Mouse (Mus musculus) gastrocnemius, postnatal 10 days (tissue): ENCODE results near the gene Gm3187. TPM values are rescaled to one million over a fixed set of nuclear protein-coding genes. Genes with fewer than 3 reads are reported as not detected.
"Not testable (repeated sequence)": the region's sequence is repeated elsewhere in the genome, so short reads cannot be mapped to it uniquely, and the experiment has no call there.

ENCODE experiments used
- DNase-seq: peaks from one replicate; pipeline ENCODE4 v3.0.0; 2021; ENCODE audit warnings: mixed read lengths
- long read RNA-seq, 2 experiments: library from polyadenylated mRNA; stranded (forward); transcript quantifications; one replicate each; pipeline ENCODE4 v2.0.0; 2021
- total RNA-seq, 2 experiments: library from RNA; stranded (reverse); gene quantifications; 2 replicates each; pipeline ENCODE4 v1.2.3; 2021

Gene Gm3187
- total RNA-seq = not detected
- long read RNA-seq, experiment 1 = 0 reads
- long read RNA-seq, experiment 2 = 0 reads

DNA sequence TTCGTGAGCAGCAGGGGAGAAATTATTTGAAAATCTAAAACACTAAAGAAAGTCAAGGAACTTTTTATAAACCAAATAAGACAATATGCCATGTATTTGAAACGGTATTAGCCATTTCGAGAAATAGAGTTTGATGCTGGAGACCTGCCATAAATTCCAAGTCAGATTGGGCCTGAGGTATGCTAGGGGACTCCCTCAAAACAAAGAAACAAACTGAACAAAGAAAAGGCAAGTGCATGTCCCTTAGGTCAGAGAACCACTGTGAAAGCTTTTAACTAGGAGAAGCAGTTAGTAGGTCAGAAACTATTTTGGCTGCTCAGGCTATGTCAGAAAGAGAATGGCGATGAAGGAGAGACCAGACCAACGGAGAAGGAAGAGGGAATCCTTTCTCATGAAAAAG lies at the start of gene Gm3187:
TSS of gene Gm3187 (plus strand) at position 301 of the 400 bp plus-strand sequence.
- DNase-seq = not testable (repeated sequence)

DNA sequence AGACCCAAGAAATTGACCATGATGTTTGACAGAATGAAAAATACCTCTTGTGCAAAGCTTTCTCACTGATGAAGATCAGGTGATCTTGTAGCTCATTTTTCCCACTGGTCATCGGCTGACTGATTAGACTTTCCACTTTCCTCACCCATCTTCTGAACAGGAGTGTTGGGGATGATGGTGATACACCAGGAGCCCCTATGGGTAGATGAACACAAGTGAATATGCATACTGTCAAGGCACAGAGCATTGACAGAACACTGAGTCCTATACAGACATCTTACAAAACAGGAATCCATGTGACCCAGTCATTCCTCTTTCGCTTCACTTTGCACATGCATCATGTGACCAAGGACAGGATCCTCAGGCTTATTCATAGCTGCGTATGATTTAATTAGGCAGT lies 28.6 kb upstream of the Gm3187 start, which contains the start of gene Gm3194:
TSS of gene Gm3194 (minus strand) at position 101 of the 400 bp plus-strand sequence.
- DNase-seq = not testable (repeated sequence)

DNA sequence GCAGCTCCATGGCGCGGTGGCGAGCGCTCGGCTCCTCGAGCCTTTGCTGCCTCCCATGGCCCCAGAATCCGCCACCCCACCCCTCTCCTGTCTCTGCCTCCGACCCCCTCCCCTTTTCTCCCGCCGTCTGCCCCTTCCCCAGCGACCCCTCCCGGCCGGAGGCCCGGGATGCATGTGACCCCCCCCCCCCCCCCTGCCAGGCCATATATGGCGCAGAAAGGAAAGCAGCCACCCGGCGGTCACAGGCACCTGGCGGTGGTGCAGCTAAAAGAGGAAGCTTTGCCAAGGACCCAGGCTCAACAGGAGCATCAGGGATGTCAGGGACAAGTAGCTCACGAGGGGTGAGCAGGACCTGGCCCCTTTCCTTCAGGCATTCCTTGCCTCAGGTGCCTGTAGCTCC lies 23.5 kb upstream of the Gm3187 start:
- not testable (repeated sequence) for DNase-seq

DNA sequence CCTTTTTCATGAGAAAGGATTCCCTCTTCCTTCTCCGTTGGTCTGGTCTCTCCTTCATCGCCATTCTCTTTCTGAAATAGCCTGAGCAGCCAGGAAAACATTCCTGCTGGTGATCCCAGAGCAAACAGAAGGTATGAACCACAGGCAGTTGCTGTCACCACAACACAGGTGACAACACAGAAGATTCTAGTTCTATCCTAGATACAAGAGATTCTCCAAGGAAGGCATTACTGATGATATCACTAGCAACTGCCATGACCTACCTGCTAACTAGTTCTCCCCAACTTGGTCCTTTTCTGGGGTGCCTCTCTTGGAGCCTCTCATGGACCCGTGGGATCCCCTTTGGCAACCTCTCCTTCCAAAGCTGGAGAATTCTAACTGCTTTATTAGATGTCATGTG lies 6.3 kb upstream of the Gm3187 start, which contains the start of gene Gm8246:
TSS of gene Gm8246 (minus strand) at position 101 of the 400 bp plus-strand sequence.
- not testable (repeated sequence) for DNase-seq

DNA sequence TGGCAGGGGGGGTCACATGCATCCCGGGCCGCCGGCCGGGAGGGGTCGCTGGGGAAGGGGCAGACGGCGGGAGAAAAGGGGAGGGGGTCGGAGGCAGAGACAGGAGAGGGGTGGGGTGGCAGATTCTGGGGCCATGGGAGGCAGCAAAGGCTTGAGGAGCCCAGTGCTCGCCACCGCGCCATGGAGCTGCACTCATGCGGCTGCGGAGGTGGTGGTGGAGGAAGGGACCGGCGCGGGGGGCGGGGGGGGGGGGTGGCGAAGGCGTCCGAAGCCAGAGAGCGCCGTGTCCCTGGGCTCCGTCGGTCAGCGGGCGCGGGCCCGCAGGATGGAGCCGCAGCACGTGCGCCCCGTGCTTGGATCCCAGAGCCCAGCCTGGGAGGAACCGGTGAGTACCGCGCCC lies 17.4 kb downstream of the Gm3187 start, which contains the start of gene Gm3488:
TSS of gene Gm3488 (plus strand) at position 301 of the 400 bp plus-strand sequence.
- not testable (repeated sequence) for DNase-seq

DNA sequence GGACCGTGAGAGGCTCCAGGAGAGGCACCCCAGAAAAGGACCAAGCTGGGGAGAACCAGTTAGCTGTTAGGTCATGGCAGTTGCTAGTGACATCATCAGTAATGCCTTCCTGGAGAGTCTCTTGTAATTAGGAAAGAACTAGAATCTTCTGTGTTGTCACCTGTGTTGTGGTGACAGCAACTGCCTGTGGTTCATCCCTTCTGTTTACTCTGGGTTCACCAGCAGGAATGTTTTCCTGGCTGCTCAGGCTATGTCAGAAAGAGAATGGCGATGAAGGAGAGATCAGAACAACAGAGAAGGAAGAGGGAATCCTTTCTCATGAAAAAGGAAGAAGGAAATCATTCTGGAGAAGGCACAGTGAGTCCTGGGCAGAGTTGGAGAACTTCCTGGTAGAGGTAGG lies 54.2 kb downstream of the Gm3187 start, which contains the start of gene Gm3532:
TSS of gene Gm3532 (plus strand) at position 301 of the 400 bp plus-strand sequence.
- not testable (repeated sequence) for DNase-seq

Other genes with a start within 250 kb of the Gm3187 start
- gene Gm3526, start 223.6 kb upstream of the Gm3187 start, total RNA-seq = not detected
- under 1 TPM in 1 of 2 experiments, not detected in 1; 0.14 TPM for gene Gm3542, start 149.3 kb upstream of the Gm3187 start, total RNA-seq
- gene Gm3500, start 95.2 kb upstream of the Gm3187 start, total RNA-seq = under 1 TPM in 1 of 2 experiments, not detected in 1; 0.32 TPM
- 1 to 10 TPM; 1.9 to 2.4 TPM for gene Gm3194, start 28.7 kb upstream of the Gm3187 start, total RNA-seq
- gene Gm8246, start 6.4 kb upstream of the Gm3187 start, total RNA-seq = not detected
- gene Gm3488, start 17.5 kb downstream of the Gm3187 start, total RNA-seq = 1 to 10 TPM; 2.7 to 3.1 TPM
- gene Gm3532, start 54.3 kb downstream of the Gm3187 start, total RNA-seq = not detected
- not detected for gene Gm8265, start 148.8 kb downstream of the Gm3187 start, total RNA-seq
- gene Gm9603, start 203.2 kb downstream of the Gm3187 start, total RNA-seq = under 1 TPM in 1 of 2 experiments, not detected in 1; 0.14 TPM